Mouse (Mus musculus): ENCODE results near the gene 6430628N08Rik. TPM values are rescaled to one million over a fixed set of nuclear protein-coding genes. Genes with fewer than 3 reads are reported as not detected.

The 6430628N08Rik gene
- polyA plus RNA-seq (2017; shearing (Covaris generic)) = not detected

DNA sequence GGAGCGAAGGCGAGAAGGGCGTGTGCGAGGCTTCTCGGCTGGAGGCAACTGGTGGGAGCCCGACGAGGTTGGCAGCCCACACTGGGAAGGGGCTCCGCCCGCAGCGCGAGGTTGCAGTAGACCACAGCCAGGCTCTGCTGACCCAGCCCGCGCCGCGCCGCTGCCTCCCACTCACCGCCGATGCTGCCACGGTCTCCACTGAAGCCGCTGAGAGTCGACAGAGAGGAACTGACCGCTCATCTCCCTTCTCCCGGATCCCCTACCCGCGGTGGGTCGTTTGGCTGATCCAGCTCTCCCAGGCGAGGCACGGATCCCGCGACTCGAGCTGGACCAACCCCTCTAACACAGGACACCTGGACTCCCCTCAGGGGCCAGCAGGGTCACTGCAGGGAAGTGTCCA, at the start of gene 6430628N08Rik:
6430628N08Rik (plus strand) TSS at position 113 of the 400 bp plus-strand sequence.

DNA sequence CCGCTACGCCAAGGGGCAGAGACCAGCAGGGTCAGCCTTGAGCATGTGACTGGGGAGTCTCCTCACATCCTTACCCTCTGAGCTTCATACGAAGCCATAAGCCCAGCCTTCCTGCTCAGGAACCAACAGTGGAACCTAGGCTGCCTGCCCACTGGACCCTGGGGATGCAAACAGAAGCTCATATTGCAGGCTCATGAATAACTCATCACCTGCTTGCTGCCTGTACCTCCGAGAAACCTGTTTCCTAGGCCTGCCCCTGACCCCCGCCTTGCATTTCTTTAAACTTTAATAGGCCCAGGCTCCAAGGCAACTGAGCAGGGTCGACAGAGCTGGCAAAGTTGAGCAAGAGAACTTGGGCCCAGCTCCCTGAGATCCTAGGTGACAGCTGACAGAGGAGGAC, 6.4 kb upstream of the 6430628N08Rik start, which contains the start of gene Kncn:
Kncn (plus strand) TSS at position 379 of the 400 bp plus-strand sequence.

DNA sequence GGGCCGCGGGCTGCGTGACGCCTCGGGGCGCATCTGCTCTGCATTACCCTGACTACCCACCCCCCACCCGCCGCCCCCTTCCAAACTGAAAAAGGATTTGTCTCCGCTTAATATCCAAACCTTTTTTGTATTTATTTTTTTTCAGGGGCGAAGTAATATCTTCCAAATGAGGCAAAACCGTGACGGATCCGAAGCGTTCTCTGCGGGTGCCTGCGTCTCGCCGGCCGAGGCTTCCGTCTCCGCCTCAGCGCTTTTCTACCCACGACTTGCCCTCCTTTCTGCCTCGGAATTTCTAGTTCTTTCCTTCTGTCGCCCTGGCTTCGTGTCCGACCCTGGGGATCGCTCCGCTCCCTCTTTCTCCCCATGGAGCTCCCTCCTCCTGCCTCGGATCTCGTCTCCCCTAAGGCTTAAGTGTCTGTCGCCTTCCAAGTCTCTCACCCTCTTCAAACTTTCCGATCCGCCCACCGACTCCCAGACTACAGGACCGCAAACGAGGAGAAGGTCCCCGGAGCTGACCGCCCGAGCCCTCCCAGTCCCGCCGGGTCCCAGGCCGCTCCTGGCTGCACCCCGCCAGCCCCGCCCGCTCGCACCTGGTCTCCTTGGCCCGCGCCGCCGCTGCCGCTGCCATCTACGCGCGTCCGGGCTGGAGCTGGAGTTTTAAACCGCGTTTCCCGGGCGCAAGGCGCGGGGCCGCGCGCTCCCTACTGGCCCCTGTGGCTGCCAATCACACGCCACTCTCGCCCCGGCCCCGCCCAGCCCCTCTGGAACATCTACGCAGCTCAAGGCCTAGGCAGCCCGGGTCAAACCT, 49.0 kb downstream of the 6430628N08Rik start, which contains the start of gene Dmbx1:
Dmbx1 (minus strand) TSS at position 632 of the 808 bp plus-strand sequence.

Other genes starting within 250 kb of the 6430628N08Rik start
- gene Cyp4b1, start 242.9 kb upstream of the 6430628N08Rik start, polyA plus RNA-seq (2017; shearing (Covaris generic)) = not detected
- 65.7 TPM for gene Efcab14, start 152.9 kb upstream of the 6430628N08Rik start, polyA plus RNA-seq (2017; shearing (Covaris generic))
- gene Tex38, start 109.6 kb upstream of the 6430628N08Rik start, polyA plus RNA-seq (2017; shearing (Covaris generic)) = not detected
- gene Atpaf1, start 105.9 kb upstream of the 6430628N08Rik start, polyA plus RNA-seq (2017; shearing (Covaris generic)) = 27.1 TPM
- 28.4 TPM for gene Mob3c, start 62.6 kb upstream of the 6430628N08Rik start, polyA plus RNA-seq (2017; shearing (Covaris generic))
- gene Mknk1, start 51.5 kb upstream of the 6430628N08Rik start, polyA plus RNA-seq (2017; shearing (Covaris generic)) = 70.6 TPM
- not detected for gene Kncn, start 6.3 kb upstream of the 6430628N08Rik start, polyA plus RNA-seq (2017; shearing (Covaris generic))
- gene Dmbx1, start 49.3 kb downstream of the 6430628N08Rik start, polyA plus RNA-seq (2017; shearing (Covaris generic)) = not detected
- gene Faah, start 127.3 kb downstream of the 6430628N08Rik start, polyA plus RNA-seq (2017; shearing (Covaris generic)) = 129 TPM
- 33.5 TPM for gene Nsun4, start 163.2 kb downstream of the 6430628N08Rik start, polyA plus RNA-seq (2017; shearing (Covaris generic))
- 526 TPM for gene Uqcrh, start 184.4 kb downstream of the 6430628N08Rik start, polyA plus RNA-seq (2017; shearing (Covaris generic))
- 45.9 TPM for gene Lrrc41, start 184.6 kb downstream of the 6430628N08Rik start, polyA plus RNA-seq (2017; shearing (Covaris generic))
- 6.5 TPM for gene Rad54l, start 233.0 kb downstream of the 6430628N08Rik start, polyA plus RNA-seq (2017; shearing (Covaris generic))
- 8.0 TPM for gene Pomgnt1, start 233.2 kb downstream of the 6430628N08Rik start, polyA plus RNA-seq (2017; shearing (Covaris generic))

Data from activated CD4-positive, CD25-positive, alpha-beta regulatory T cell, adult 9 weeks (primary cell).